Mouse (Mus musculus) limb, embryonic 15.5 days (tissue): ENCODE data around the gene Acvrl1. TPM values are rescaled to one million over a fixed set of nuclear protein-coding genes. Genes with fewer than 3 reads are reported as not detected.

ENCODE experiments used
- ATAC-seq: fragments of 200-750 bp; cut with Nextera tagmentation; 2 replicates; pipeline ENCODE4 v1.8.0; 2017; ENCODE audit warnings: low read depth, moderate TSS enrichment; ENCODE audit not compliant: insufficient number of reproducible peaks, low FRiP score, low TSS enrichment
- H3K27ac ChIP-seq: fragments of 300-500 bp; sonication (generic); 2 replicates; pipeline ENCODE4 v1.5.1; 2015; ENCODE audit warnings: moderate library complexity, mild to moderate bottlenecking, inconsistent platforms
- H3K27me3 ChIP-seq: fragments of 300-500 bp; sonication (generic); 2 replicates; pipeline ENCODE4 v1.6.1; 2015; ENCODE audit warnings: inconsistent platforms
- H3K36me3 ChIP-seq: fragments of 300-500 bp; sonication (generic); 2 replicates; pipeline ENCODE4 v1.6.1; 2015; ENCODE audit warnings: inconsistent platforms
- H3K4me1 ChIP-seq: fragments of 300-500 bp; sonication (generic); 2 replicates; pipeline ENCODE4 v1.6.1; 2015; ENCODE audit warnings: inconsistent platforms
- H3K4me2 ChIP-seq: fragments of 300-500 bp; sonication (generic); 2 replicates; pipeline ENCODE4 v1.6.1; 2015; ENCODE audit warnings: mild to moderate bottlenecking, inconsistent platforms
- H3K4me3 ChIP-seq: fragments of 300-500 bp; sonication (generic); 2 replicates; pipeline ENCODE4 v1.5.1; 2015; ENCODE audit warnings: mild to moderate bottlenecking, inconsistent platforms
- H3K9ac ChIP-seq: fragments of 300-500 bp; sonication (generic); 2 replicates; pipeline ENCODE4 v1.6.1; 2015; ENCODE audit warnings: inconsistent platforms
- H3K9me3 ChIP-seq: fragments of 300-500 bp; sonication (generic); 2 replicates; pipeline ENCODE4 v1.6.1; 2016; ENCODE audit warnings: inconsistent platforms
- WGBS: fragments of 180-500 bp; shearing (Covaris S2); methylation state at CpG from one replicate; pipeline ENCODE4 v1.1.7; 2015; 5-methylcytosine and 5-hydroxymethylcytosine counted together
- polyA plus RNA-seq: library from polyadenylated mRNA; unstranded; fragments of >200 nt; fragmentation: Nextera tagmentation; extraction: Ambion mirVana; gene quantifications from 2 replicates; pipeline ENCODE4 v1.2.1, GENCODE M21; 2015

The Acvrl1 gene
- polyA plus RNA-seq, 1 experiment from 2014 or later, result 16.3 TPM

GRCm38 (mm10) chr15:101163056-101163458 lies 34.7 kb downstream of the Acvrl1 start:
- Histone ChIP-seq H3K9me3 (no peaks in the 10 kb centered on the region), H3K9ac (no peak overlapping the region), H3K4me1 (peaks cover 38% of the 10 kb centered on the region), H3K27me3 (no peaks in the 10 kb centered on the region), H3K4me3 (no peak overlapping the region), H3K27ac (peak overlapping the region; percentile 74), H3K4me2 (peak overlapping the region; percentile 20; the same call in 1 of the 2 replicates), H3K36me3 (no peaks in the 10 kb centered on the region)
- peak; percentile 63; the same call in 1 of the 2 replicates for ATAC-seq
- WGBS, result 7% methylated on average over 15 of the region's 15 CpGs

GRCm38 (mm10) chr15:101163854-101164253 lies 35.5 kb downstream of the Acvrl1 start:
- Histone ChIP-seq H3K9me3 (no peaks in the 10 kb centered on the region), H3K36me3 (no peaks in the 10 kb centered on the region), H3K4me3 (no peak overlapping the region), H3K9ac (no peak overlapping the region), H3K4me1 (peaks cover 38% of the 10 kb centered on the region), H3K27me3 (no peaks in the 10 kb centered on the region), H3K27ac (peak overlapping the region; percentile 74), H3K4me2 (no peak overlapping the region)
- 51% methylated on average over 5 of the region's 5 CpGs for WGBS
- ATAC-seq, result no peak

- peaks cover 38% of the 10 kb centered on the region for H3K4me1 ChIP-seq
- no peak overlapping the region for H3K9ac ChIP-seq
- no peaks in the 10 kb centered on the region for H3K27me3 ChIP-seq
- no peaks in the 10 kb centered on the region for H3K9me3 ChIP-seq
- no peak for ATAC-seq
- WGBS, result 55% methylated on average over 5 of the region's 5 CpGs
- H3K36me3 ChIP-seq, result no peaks in the 10 kb centered on the region
- H3K4me2 ChIP-seq, result no peak overlapping the region
- no peak overlapping the region for H3K4me3 ChIP-seq
- H3K27ac ChIP-seq, result peak overlapping the region; percentile 74
Measured at GRCm38 (mm10) chr15:101164291-101164690, 36.0 kb downstream of the Acvrl1 start.

- Histone ChIP-seq H3K9me3 (no peaks in the 10 kb centered on the region), H3K36me3 (no peaks in the 10 kb centered on the region), H3K27ac (no peak overlapping the region; the same call in 1 of the 2 replicates), H3K9ac (no peak overlapping the region), H3K4me1 (peaks cover 32% of the 10 kb centered on the region), H3K4me3 (no peak overlapping the region), H3K27me3 (no peaks in the 10 kb centered on the region), H3K4me2 (no peak overlapping the region)
- no peak for ATAC-seq
- WGBS, result 70% methylated on average over 16 of the region's 16 CpGs
Measured at GRCm38 (mm10) chr15:101165658-101166437, 37.5 kb downstream of the Acvrl1 start.

- Histone ChIP-seq H3K4me3 (no peak overlapping the region), H3K36me3 (no peaks in the 10 kb centered on the region)
Measured at GRCm38 (mm10) chr15:101167553-101167952, 39.2 kb downstream of the Acvrl1 start.

GRCm38 (mm10) chr15:101169910-101170309 lies 41.6 kb downstream of the Acvrl1 start:
- ATAC-seq, result no peak
- Histone ChIP-seq H3K36me3 (no peaks in the 10 kb centered on the region), H3K27ac (peak overlapping the region; percentile 57), H3K9me3 (no peaks in the 10 kb centered on the region), H3K9ac (no peak overlapping the region), H3K4me2 (no peak overlapping the region), H3K4me3 (no peak overlapping the region), H3K27me3 (no peaks in the 10 kb centered on the region), H3K4me1 (peaks cover 9% of the 10 kb centered on the region)
- WGBS, result 81% methylated on average over 5 of the region's 5 CpGs

More at GRCm38 (mm10) chr15:101167553-101167952, 39.2 kb downstream of the Acvrl1 start:
- Histone ChIP-seq H3K9ac (no peak overlapping the region), H3K27ac (no peak overlapping the region), H3K4me1 (peaks cover 19% of the 10 kb centered on the region), H3K9me3 (no peaks in the 10 kb centered on the region), H3K27me3 (no peaks in the 10 kb centered on the region), H3K4me2 (no peak overlapping the region)
- WGBS, result 66% methylated on average over 11 of the region's 11 CpGs
- ATAC-seq, result no peak

GRCm38 (mm10) chr15:101170413-101170980 lies 42.2 kb downstream of the Acvrl1 start:
- peak overlapping the region; percentile 57; the same call in 1 of the 2 replicates for H3K27ac ChIP-seq
- WGBS, result 67% methylated on average over 10 of the region's 10 CpGs
- peaks cover 15% of the 10 kb centered on the region for H3K4me1 ChIP-seq
- no peak for ATAC-seq
- no peaks in the 10 kb centered on the region for H3K27me3 ChIP-seq
- H3K4me2 ChIP-seq, result no peak overlapping the region
- H3K9me3 ChIP-seq, result no peaks in the 10 kb centered on the region
- no peak overlapping the region for H3K4me3 ChIP-seq
- no peaks in the 10 kb centered on the region for H3K36me3 ChIP-seq
- H3K9ac ChIP-seq, result no peak overlapping the region

GRCm38 (mm10) chr15:101171272-101171671 lies 43.0 kb downstream of the Acvrl1 start:
- Histone ChIP-seq H3K4me3 (no peak overlapping the region), H3K9me3 (no peaks in the 10 kb centered on the region), H3K36me3 (no peaks in the 10 kb centered on the region), H3K9ac (no peak overlapping the region), H3K4me1 (peaks cover 23% of the 10 kb centered on the region), H3K27me3 (no peaks in the 10 kb centered on the region), H3K4me2 (no peak overlapping the region), H3K27ac (0 out of 2 replicates have a peak overlapping the region, but pooled peaks have one; percentile 54)
- ATAC-seq, result no peak
- 82% methylated on average over 4 of the region's 4 CpGs for WGBS

- no peaks in the 10 kb centered on the region for H3K27me3 ChIP-seq
- peaks cover 29% of the 10 kb centered on the region for H3K4me1 ChIP-seq
- no peak overlapping the region for H3K4me2 ChIP-seq
- H3K4me3 ChIP-seq, result no peak overlapping the region
- no peak for ATAC-seq
- H3K9ac ChIP-seq, result no peak overlapping the region
- H3K9me3 ChIP-seq, result no peaks in the 10 kb centered on the region
- H3K36me3 ChIP-seq, result no peaks in the 10 kb centered on the region
- 92% methylated on average over 2 of the region's 2 CpGs for WGBS
- H3K27ac ChIP-seq, result no peak overlapping the region
Measured at GRCm38 (mm10) chr15:101172016-101172415, 43.7 kb downstream of the Acvrl1 start.

- Histone ChIP-seq H3K27me3 (no peaks in the 10 kb centered on the region), H3K4me1 (peaks cover 40% of the 10 kb centered on the region), H3K9me3 (no peaks in the 10 kb centered on the region), H3K9ac (peak within 1 kb of the TSS; percentile 89), H3K4me3 (peak within 1 kb of the TSS; percentile 84), H3K27ac (peak within 1 kb of the TSS; percentile 82), H3K36me3 (no peaks in the 10 kb centered on the region), H3K4me2 (peak within 1 kb of the TSS; percentile 78)
- 1% methylated on average over 46 of the region's 87 CpGs for WGBS
- ATAC-seq, result peak; percentile 88
Measured at GRCm38 (mm10) chr15:101173421-101174211, 45.3 kb downstream of the Acvrl1 start, which contains the start of gene Acvr1b. Gene Acvr1b, plus strand, starts transcription at chr15:101174067.

GRCm38 (mm10) chr15:101174294-101175130 lies 46.2 kb downstream of the Acvrl1 start:
- no peaks in the 10 kb centered on the region for H3K9me3 ChIP-seq
- ATAC-seq, result peak; percentile 11
- H3K4me3 ChIP-seq, result peak overlapping the region; percentile 84
- peaks cover 49% of the 10 kb centered on the region for H3K4me1 ChIP-seq
- peak overlapping the region; percentile 89 for H3K9ac ChIP-seq
- no peaks in the 10 kb centered on the region for H3K27me3 ChIP-seq
- under 1% methylated on average over 44 of the region's 46 CpGs for WGBS
- no peaks in the 10 kb centered on the region for H3K36me3 ChIP-seq
- H3K27ac ChIP-seq, result peak overlapping the region; percentile 82
- H3K4me2 ChIP-seq, result peak overlapping the region; percentile 78
